Mouse (Mus musculus): ENCODE results near the gene Ankrd34a.

GRCm38 (mm10) chr3:96647365-96647764, 50.9 kb downstream of the Ankrd34a start:
- TF ChIP-seq TBP (conservative IDR thresholded peaks at IDR 0.05; ENCODE audit: low read depth, low read length) (no peak), CTCF (conservative IDR thresholded peaks at IDR 0.05 in 1 of 2, IDR thresholded peaks at IDR 0.05 in 1 of 2; ENCODE audit: low read depth in 2 of 2, low read length in 2 of 2) (no peak), RAD21 (IDR thresholded peaks at IDR 0.05; ENCODE audit: low read depth, low read length) (no peak), POLR2A (IDR thresholded peaks at IDR 0.05; ENCODE audit: low read depth, low read length) (no peak), MYC (IDR thresholded peaks at IDR 0.05; ENCODE audit: low read depth, low read length) (no peak), HCFC1 (IDR thresholded peaks at IDR 0.05; ENCODE audit: low read depth, low read length) (no peak), SIN3A (IDR thresholded peaks at IDR 0.05; ENCODE audit: low read length) (no peak), ZMIZ1 (IDR thresholded peaks at IDR 0.05; ENCODE audit: low read depth, low read length) (no peak), MAX (IDR thresholded peaks at IDR 0.05; ENCODE audit: low read length) (no peak), NELFE (IDR thresholded peaks at IDR 0.05; ENCODE audit: low read depth, low read length) (no peak), USF2 (conservative IDR thresholded peaks at IDR 0.05; ENCODE audit: low read depth, low read length) (no peak), ETS1 (conservative IDR thresholded peaks at IDR 0.05; ENCODE audit: low read depth, low read length) (no peak), CHD2 (IDR thresholded peaks at IDR 0.05; ENCODE audit: low read length) (no peak)

Data from CH12.LX (cell line).